Comparison of ENCODE assay signal across 26 mouse cellular contexts in the genomic region with DNA sequence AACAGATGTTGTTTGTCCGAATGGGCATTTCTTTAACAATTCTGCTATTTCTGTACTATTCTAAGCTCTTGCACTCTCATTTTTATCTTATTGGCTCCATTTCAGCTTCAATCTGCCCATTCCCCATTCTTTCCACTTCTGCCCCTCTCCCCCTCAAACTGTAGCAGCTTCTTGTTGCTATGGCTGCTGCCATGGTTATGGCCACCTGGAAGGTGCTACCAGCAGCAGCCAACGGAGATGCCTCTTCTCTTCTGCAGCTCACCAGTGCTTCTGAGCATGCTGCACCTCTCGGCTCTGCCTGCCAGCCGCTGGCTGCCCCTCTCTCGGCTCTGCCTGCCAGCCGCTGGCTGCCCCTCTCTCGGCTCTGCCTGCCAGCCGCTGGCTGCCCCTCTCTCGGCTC. TPM values are rescaled to one million over a fixed set of nuclear protein-coding genes. Genes with fewer than 3 reads are reported as not detected.
DNase-seq lines count a peak whose midpoint lies in the region; ATAC-seq and TF ChIP-seq lines count a peak whose summit lies in the region.
"Had no signal": no experiment of that assay in that cellular context is flagged by ENCODE, and none has a peak within 500 bp of the region (broad histone marks: within the 10 kb centered on the region; RNA-seq: fewer than 3 reads in every experiment).

No protein-coding gene starts in this region.

- peak; percentile 10 to 13 for DNase-seq in cerebellum, postnatal 10 days
- no peak for DNase-seq in cerebellum, postnatal 36 days
- no peak for DNase-seq in gastrocnemius, adult 2 months
- DNase-seq in gastrocnemius, postnatal 10 days: no peak
- no peak for DNase-seq in neural tube, embryonic 10.5 days (ENCODE audit: extremely low spot score, low spot score)
- no peak for DNase-seq in stomach, postnatal 0 days (ENCODE audit: low spot score)
- DNase-seq: adrenal gland, postnatal 14 days; cerebellum, adult 11-12 months; cerebellum, postnatal 14 days; embryo, embryonic 11 days; gastrocnemius, postnatal 36 days; heart, postnatal 36 days; kidney, adult 9 months; kidney, postnatal 36 days; lung, postnatal 4 days; retina, postnatal 1 day; right cerebral cortex, postnatal 25 days; spleen, adult 18-20 months; thymus, postnatal 14 days had no signal

- peak overlapping the region; percentile 7; the same call in 1 of the 2 replicates for H3K4me3 ChIP-seq in gastrocnemius, adult 2 months
- no peak overlapping the region for H3K4me3 ChIP-seq in neural tube, embryonic 13.5 days
- H3K4me3 ChIP-seq in stomach, postnatal 0 days (ENCODE audit: low read depth, low read length): no peak overlapping the region
- H3K4me3 ChIP-seq in kidney, embryonic 14.5 days (ENCODE audit: low read length): no peak overlapping the region
- H3K4me3 ChIP-seq: embryonic facial prominence, embryonic 13.5 days; erythroblast, embryonic 14.5 days; heart, embryonic 15.5 days; midbrain, embryonic 10.5 days had no signal

- WGBS in neural tube, embryonic 13.5 days: 57% methylated on average over 9 of the region's 9 CpGs
- WGBS in stomach, postnatal 0 days: 51% methylated on average over 9 of the region's 9 CpGs
- 68% methylated on average over 9 of the region's 9 CpGs for WGBS in kidney, embryonic 14.5 days

- no peaks in the 10 kb centered on the region for H3K27me3 ChIP-seq in neural tube, embryonic 13.5 days
- H3K27me3 ChIP-seq in stomach, postnatal 0 days (ENCODE audit: control insufficient read depth, insufficient read depth, low read length): no peaks in the 10 kb centered on the region
- H3K27me3 ChIP-seq in kidney, embryonic 14.5 days (ENCODE audit: control insufficient read depth, insufficient read depth, low read length): no peaks in the 10 kb centered on the region
- H3K27me3 ChIP-seq: embryonic facial prominence, embryonic 13.5 days; heart, embryonic 15.5 days had no signal

- H3K9me3 ChIP-seq in neural tube, embryonic 13.5 days: no peaks in the 10 kb centered on the region
- no peaks in the 10 kb centered on the region for H3K9me3 ChIP-seq in stomach, postnatal 0 days (ENCODE audit: control insufficient read depth, low read length)
- no peaks in the 10 kb centered on the region for H3K9me3 ChIP-seq in kidney, embryonic 14.5 days (ENCODE audit: control insufficient read depth, low read length)
- H3K9me3 ChIP-seq: embryonic facial prominence, embryonic 13.5 days; heart, embryonic 15.5 days; midbrain, embryonic 10.5 days had no signal

- no peak for TF ChIP-seq CTCF in gastrocnemius, adult 2 months (IDR thresholded peaks at IDR 0.05)
- no peak for TF ChIP-seq CTCF in stomach, postnatal 0 days (IDR thresholded peaks at IDR 0.05; ENCODE audit: low read depth)

- H3K4me2 ChIP-seq in neural tube, embryonic 13.5 days: no peak overlapping the region
- H3K4me2 ChIP-seq in stomach, postnatal 0 days (replicated peaks; ENCODE audit: low read depth): no peak overlapping the region
- H3K4me2 ChIP-seq in kidney, embryonic 14.5 days (replicated peaks; ENCODE audit: low read depth, low read length): no peak overlapping the region
- H3K4me2 ChIP-seq: embryonic facial prominence, embryonic 13.5 days; heart, embryonic 15.5 days; hindbrain, embryonic 14.5 days had no signal

- no peak for TF ChIP-seq EP300 in stomach, postnatal 0 days (optimal IDR thresholded peaks at IDR 0.05)

- intact Hi-C loops in gastrocnemius, adult 2 months (cut with DNase I): no loop called here

- peaks cover 7% of the 10 kb centered on the region for H3K4me1 ChIP-seq in neural tube, embryonic 13.5 days (replicated peaks)
- H3K4me1 ChIP-seq in stomach, postnatal 0 days (replicated peaks; ENCODE audit: control insufficient read depth, insufficient read depth): no peaks in the 10 kb centered on the region
- no peaks in the 10 kb centered on the region for H3K4me1 ChIP-seq in kidney, embryonic 14.5 days (ENCODE audit: control insufficient read depth, insufficient read depth, low read length)
- H3K4me1 ChIP-seq: embryonic facial prominence, embryonic 13.5 days; heart, embryonic 15.5 days; midbrain, embryonic 10.5 days had no signal

- H3K27ac ChIP-seq in gastrocnemius, adult 2 months: peak overlapping the region; percentile 48; the same call in 1 of the 2 replicates
- H3K27ac ChIP-seq in neural tube, embryonic 13.5 days (replicated peaks): no peak overlapping the region
- no peak overlapping the region for H3K27ac ChIP-seq in stomach, postnatal 0 days (replicated peaks)
- H3K27ac ChIP-seq in kidney, embryonic 14.5 days (ENCODE audit: low read depth, low read length): no peak overlapping the region
- H3K27ac ChIP-seq: embryonic facial prominence, embryonic 13.5 days; heart, embryonic 15.5 days; hindbrain, embryonic 14.5 days; midbrain, embryonic 10.5 days had no signal

- no peaks in the 10 kb centered on the region for H3K36me3 ChIP-seq in neural tube, embryonic 13.5 days
- no peaks in the 10 kb centered on the region for H3K36me3 ChIP-seq in stomach, postnatal 0 days (ENCODE audit: control insufficient read depth, insufficient read depth, low read length)
- H3K36me3 ChIP-seq in kidney, embryonic 14.5 days (ENCODE audit: control insufficient read depth, insufficient read depth, low read length): no peaks in the 10 kb centered on the region
- H3K36me3 ChIP-seq: embryonic facial prominence, embryonic 13.5 days; heart, embryonic 15.5 days; midbrain, embryonic 10.5 days had no signal

- H3K9ac ChIP-seq in neural tube, embryonic 13.5 days: no peak overlapping the region
- H3K9ac ChIP-seq in stomach, postnatal 0 days (ENCODE audit: low read length): no peak overlapping the region
- H3K9ac ChIP-seq in kidney, embryonic 14.5 days (ENCODE audit: low read depth, low read length): no peak overlapping the region
- H3K9ac ChIP-seq: embryonic facial prominence, embryonic 13.5 days; heart, embryonic 15.5 days; hindbrain, embryonic 14.5 days had no signal

- 0 out of 2 replicates have a peak, but pooled peaks have one; percentile 5 for ATAC-seq in neural tube, embryonic 13.5 days (ENCODE audit: low read depth)
- ATAC-seq in stomach, postnatal 0 days (ENCODE audit: low FRiP score, low TSS enrichment): no peak
- ATAC-seq in kidney, embryonic 14.5 days (ENCODE audit: low FRiP score, low TSS enrichment): no peak

RNA-seq across cellular contexts. Expression of gene Mon2, which starts 8.0 kb away (rescaled TPM):
- total RNA-seq in gastrocnemius, adult 2 months (2021): 10 to 100 TPM; 36.9 to 50.9 TPM
- 10 to 100 TPM; 47.7 to 56.5 TPM for total RNA-seq in gastrocnemius, postnatal 10 days (2021)
- polyA plus RNA-seq in neural tube, embryonic 13.5 days (2015; fragmentation: Nextera tagmentation; extraction: Ambion mirVana): 26.7 and 30.7 TPM in 2 replicates
- polyA plus RNA-seq in stomach, postnatal 0 days (2015; fragmentation: Nextera tagmentation; extraction: Ambion mirVana): 14.7 and 15.9 TPM in 2 replicates
- polyA plus RNA-seq in kidney, embryonic 14.5 days (2014; fragmentation: Nextera tagmentation; extraction: Ambion mirVana): 28.6 and 40.8 TPM in 2 replicates

Comparison
In these comparisons a context has a peak if more than half of its experiments do, and no peak if none do; other contexts are left out.
1. DNase-seq: peak in cerebellum, postnatal 10 days (2 of 2); none in cerebellum, postnatal 36 days (0 of 2), gastrocnemius, adult 2 months (single experiment), gastrocnemius, postnatal 10 days (single experiment), neural tube, embryonic 10.5 days (single experiment) and stomach, postnatal 0 days (single experiment).